In genomic region chr16:23225069-23225721, GRCm38 (mm10) we compare ENCODE assay signal across 8 mouse cellular contexts. TPM values are rescaled to one million over a fixed set of nuclear protein-coding genes. Genes with fewer than 3 reads are reported as not detected.
DNase-seq lines count a peak whose midpoint lies in the region; ATAC-seq and TF ChIP-seq lines count a peak whose summit lies in the region.

No protein-coding gene starts in this region.

- H3K9ac ChIP-seq in liver, embryonic 12.5 days: peak overlapping the region; percentile 51

- H3K9me3 ChIP-seq in liver, embryonic 12.5 days (replicated peaks): no peaks in the 10 kb centered on the region

- H3K4me1 ChIP-seq in bone marrow, adult 2 months (ENCODE audit: control insufficient read depth, insufficient read depth, low read length): no peaks in the 10 kb centered on the region; the same call in 1 of the 2 replicates
- no peaks in the 10 kb centered on the region for H3K4me1 ChIP-seq in liver, embryonic 12.5 days

- peak; percentile 49; the same call in 1 of the 2 replicates for ATAC-seq in liver, embryonic 12.5 days

- H3K4me2 ChIP-seq in liver, embryonic 12.5 days: peak overlapping the region; percentile 62

- WGBS in bone marrow, adult 2 months: under 1% methylated on average over 46 of the region's 46 CpGs
- 2% methylated on average over 44 of the region's 46 CpGs for WGBS in liver, embryonic 12.5 days (ENCODE audit: insufficient replicate concordance)

- peaks cover 73% of the 10 kb centered on the region for H3K27me3 ChIP-seq in liver, embryonic 12.5 days (replicated peaks)

- intact Hi-C loops in gastrocnemius, postnatal 14 days (cut with DNase I; ENCODE audit: low total_unique reads): no loop called here

- H3K4me3 ChIP-seq in bone marrow, adult 2 months (replicated peaks; ENCODE audit: control insufficient read depth, low read depth, low read length): peak overlapping the region; percentile 71
- H3K4me3 ChIP-seq in liver, embryonic 12.5 days: peak overlapping the region; percentile 58

- TF ChIP-seq POLR2A in bone marrow, adult 2 months (IDR thresholded peaks at IDR 0.05; ENCODE audit: borderline replicate concordance, control insufficient read depth, low read depth, low read length): no peak; the same call in 1 of the 2 replicates

- peak; percentile 38 to 42 for DNase-seq in lung, adult 18-20 months
- DNase-seq in lung, postnatal 25 days (ENCODE audit: low spot score): no peak
- DNase-seq in gastrocnemius, postnatal 14 days: peak; percentile 46
- peak; percentile 69 for DNase-seq in induced T-regulatory cell, adult 2 months (ENCODE audit: low read depth)
- peak; percentile 78 for DNase-seq in naive thymus-derived CD4-positive, alpha-beta T cell, adult 2 months (ENCODE audit: low read depth)
- peak; percentile 67 for DNase-seq in thymus, postnatal 0 days (ENCODE audit: low spot score)

- no peaks in the 10 kb centered on the region for H3K36me3 ChIP-seq in liver, embryonic 12.5 days

- no peak for TF ChIP-seq CTCF in bone marrow, adult 2 months (IDR thresholded peaks at IDR 0.05; ENCODE audit: control insufficient read depth, insufficient read depth, low read length)

- peak overlapping the region; percentile 75 for H3K27ac ChIP-seq in bone marrow, adult 2 months (ENCODE audit: control insufficient read depth, insufficient read depth, low read depth, low read length, poor library complexity)
- 0 out of 2 replicates have a peak overlapping the region, but pooled peaks have one; percentile 40 for H3K27ac ChIP-seq in liver, embryonic 12.5 days

RNA-seq across cellular contexts. Expression of gene St6gal1, which starts 0.7 kb away (rescaled TPM):
- 3.6 and 8.7 TPM in 2 replicates for polyA plus RNA-seq in bone marrow, adult 2 months (2011; ENCODE audit: insufficient read depth, insufficient read length, low replicate concordance, missing spikeins)
- 1 to 10 TPM; 6.4 to 8.9 TPM for total RNA-seq in gastrocnemius, postnatal 14 days (2021)
- polyA plus RNA-seq in liver, embryonic 12.5 days (2016; fragmentation: Nextera tagmentation; extraction: Ambion mirVana): 7.5 and 7.9 TPM in 2 replicates
- 37.9 and 42.2 TPM in 2 replicates for polyA plus RNA-seq in thymus, postnatal 0 days (2015; fragmentation: Nextera tagmentation; extraction: Ambion mirVana)
